Mouse (Mus musculus) myocyte (in vitro differentiated cells): ENCODE data around the gene Tubgcp4.

Source experiments
- CEBPB ChIP-seq: IDR thresholded peaks from 2 replicates; pipeline ENCODE4 v1.6.1; 2011; ENCODE audit warnings: mild to moderate bottlenecking, moderate library complexity; ENCODE audit not compliant: poor library complexity, insufficient read depth, severe bottlenecking
- E2F4 ChIP-seq: IDR thresholded peaks from one replicate; pipeline ENCODE4 v1.6.1; 2011; ENCODE audit warnings: mild to moderate bottlenecking, control low read depth, moderate library complexity; ENCODE audit not compliant: insufficient read depth
- MAX ChIP-seq: IDR thresholded peaks from one replicate; pipeline ENCODE4 v1.6.1; 2011; ENCODE audit warnings: low read depth, mild to moderate bottlenecking, control low read depth
- MYOD1 ChIP-seq, 3 experiments: IDR thresholded peaks; one replicate each; pipeline ENCODE4 v1.6.1; 2011; ENCODE audit warnings: control low read depth in 2 of 3, low read depth in 2 of 3, mild to moderate bottlenecking in 2 of 3, moderate library complexity in 1 of 3; ENCODE audit not compliant: insufficient read length in 2 of 3, control insufficient read depth in 1 of 3
- MYOG ChIP-seq, 3 experiments: IDR thresholded peaks; one replicate each; pipeline ENCODE4 v1.6.1; 2011; ENCODE audit warnings: control low read depth in 2 of 3, low read depth in 2 of 3, mild to moderate bottlenecking in 2 of 3; ENCODE audit not compliant: insufficient read length in 2 of 3, control insufficient read depth in 1 of 3, insufficient read depth in 1 of 3
- POLR2A ChIP-seq: IDR thresholded peaks from one replicate; pipeline ENCODE4 v1.6.1; 2011; ENCODE audit warnings: low read depth, mild to moderate bottlenecking, control low read depth, moderate library complexity; ENCODE audit not compliant: insufficient read length
- POLR2AphosphoS2 ChIP-seq: IDR thresholded peaks from one replicate; pipeline ENCODE4 v1.6.1; 2011; ENCODE audit warnings: low read depth, control low read depth; ENCODE audit not compliant: insufficient read length
- REST ChIP-seq: IDR thresholded peaks from one replicate; pipeline ENCODE4 v1.6.1; 2011; ENCODE audit warnings: mild to moderate bottlenecking, control low read depth, moderate library complexity; ENCODE audit not compliant: insufficient read depth, insufficient read length
- SRF ChIP-seq: IDR thresholded peaks from one replicate; pipeline ENCODE4 v1.6.1; 2011; ENCODE audit warnings: low read depth; ENCODE audit not compliant: control insufficient read depth, insufficient read length
- TCF12 ChIP-seq: IDR thresholded peaks from one replicate; pipeline ENCODE4 v1.6.1; 2011; ENCODE audit warnings: mild to moderate bottlenecking, control low read depth; ENCODE audit not compliant: poor library complexity, insufficient read depth, severe bottlenecking
- TCF3 ChIP-seq: IDR thresholded peaks from one replicate; pipeline ENCODE4 v1.6.1; 2011; ENCODE audit warnings: low read depth, control low read depth; ENCODE audit not compliant: insufficient read length
- USF1 ChIP-seq: IDR thresholded peaks from one replicate; pipeline ENCODE4 v1.6.1; 2011; ENCODE audit warnings: low read depth, mild to moderate bottlenecking, control low read depth, moderate library complexity

DNA sequence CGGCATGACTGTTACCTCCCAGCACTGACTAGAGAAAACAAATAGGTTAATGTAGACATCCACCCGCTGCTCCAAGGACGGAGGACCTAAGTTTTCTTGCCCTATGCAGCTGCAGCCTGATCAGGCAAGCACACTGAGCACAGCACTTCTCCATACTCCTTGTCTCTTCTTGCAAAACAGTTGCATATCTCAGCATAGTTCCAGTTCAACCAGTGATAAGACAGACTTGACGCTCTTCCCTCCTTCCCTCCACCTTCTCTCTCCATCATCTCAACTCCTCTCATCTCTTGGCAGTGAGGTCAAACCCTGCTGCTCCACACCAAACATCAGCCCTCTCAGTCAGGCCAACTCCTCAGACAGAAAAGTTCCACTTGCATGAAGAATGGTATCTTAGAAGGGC is 57.7 kb downstream of the Tubgcp4 start:
- TF ChIP-seq POLR2A: no peak
- TF ChIP-seq CEBPB: no peak
- no peak for TF ChIP-seq MYOD1 (IDR thresholded peaks at IDR 0.05; ENCODE audit: control insufficient read depth in 1 of 3, insufficient read length in 2 of 3, low read depth in 2 of 3)
- no peak for TF ChIP-seq SRF
- TF ChIP-seq TCF12: no peak
- no peak for TF ChIP-seq USF1
- TF ChIP-seq MAX: no peak
- no peak for TF ChIP-seq MYOG (IDR thresholded peaks at IDR 0.05; ENCODE audit: control insufficient read depth in 1 of 3, insufficient read depth in 1 of 3, insufficient read length in 2 of 3, low read depth in 2 of 3)
- no peak for TF ChIP-seq POLR2AphosphoS2
- TF ChIP-seq E2F4: no peak
- no peak for TF ChIP-seq TCF3
- no peak for TF ChIP-seq REST
